Mouse (Mus musculus) midbrain, embryonic 15.5 days (tissue): ENCODE data around the gene Susd4. TPM values are rescaled to one million over a fixed set of nuclear protein-coding genes. Genes with fewer than 3 reads are reported as not detected.

Source experiments
- ATAC-seq: fragments of 200-750 bp; cut with Nextera tagmentation; replicated peaks from 2 replicates; pipeline ENCODE4 v1.8.0; 2017; ENCODE audit warnings: moderate TSS enrichment
- H3K27ac ChIP-seq: fragments of 300-500 bp; sonication (generic); 2 replicates; pipeline ENCODE4 v1.5.1; 2015; ENCODE audit warnings: mild to moderate bottlenecking, inconsistent platforms
- H3K27me3 ChIP-seq: fragments of 300-500 bp; sonication (generic); replicated peaks from 2 replicates; pipeline ENCODE4 v1.6.1; 2015; ENCODE audit warnings: inconsistent platforms
- H3K36me3 ChIP-seq: fragments of 300-500 bp; sonication (generic); replicated peaks from 2 replicates; pipeline ENCODE4 v1.6.1; 2015; ENCODE audit warnings: inconsistent platforms
- H3K4me1 ChIP-seq: fragments of 300-500 bp; sonication (generic); 2 replicates; pipeline ENCODE4 v1.6.1; 2015; ENCODE audit warnings: inconsistent platforms
- H3K4me2 ChIP-seq: fragments of 300-500 bp; sonication (generic); 2 replicates; pipeline ENCODE4 v1.6.1; 2015; ENCODE audit warnings: inconsistent platforms, mild to moderate bottlenecking, moderate library complexity
- H3K4me3 ChIP-seq: fragments of 300-500 bp; sonication (generic); 2 replicates; pipeline ENCODE4 v1.5.1; 2015; ENCODE audit warnings: mild to moderate bottlenecking, inconsistent platforms
- H3K9ac ChIP-seq: fragments of 300-500 bp; sonication (generic); 2 replicates; pipeline ENCODE4 v1.6.1; 2015; ENCODE audit warnings: mild to moderate bottlenecking, inconsistent platforms
- H3K9me3 ChIP-seq: fragments of 300-500 bp; sonication (generic); 2 replicates; pipeline ENCODE4 v1.6.1; 2016; ENCODE audit warnings: inconsistent platforms
- WGBS: fragments of 180-500 bp; shearing (Covaris S2); methylation state at CpG from one replicate; pipeline ENCODE4 v1.1.7; 2015; ENCODE audit warnings: mixed read lengths; 5-methylcytosine and 5-hydroxymethylcytosine counted together
- polyA plus RNA-seq: library from polyadenylated mRNA; unstranded; fragments of >200 nt; fragmentation: Nextera tagmentation; extraction: Ambion mirVana; gene quantifications from 2 replicates; pipeline ENCODE4 v1.2.1, GENCODE M21; 2015

The Susd4 gene
- polyA plus RNA-seq, 1 experiment from 2014 or later = 81.8 TPM

DNA sequence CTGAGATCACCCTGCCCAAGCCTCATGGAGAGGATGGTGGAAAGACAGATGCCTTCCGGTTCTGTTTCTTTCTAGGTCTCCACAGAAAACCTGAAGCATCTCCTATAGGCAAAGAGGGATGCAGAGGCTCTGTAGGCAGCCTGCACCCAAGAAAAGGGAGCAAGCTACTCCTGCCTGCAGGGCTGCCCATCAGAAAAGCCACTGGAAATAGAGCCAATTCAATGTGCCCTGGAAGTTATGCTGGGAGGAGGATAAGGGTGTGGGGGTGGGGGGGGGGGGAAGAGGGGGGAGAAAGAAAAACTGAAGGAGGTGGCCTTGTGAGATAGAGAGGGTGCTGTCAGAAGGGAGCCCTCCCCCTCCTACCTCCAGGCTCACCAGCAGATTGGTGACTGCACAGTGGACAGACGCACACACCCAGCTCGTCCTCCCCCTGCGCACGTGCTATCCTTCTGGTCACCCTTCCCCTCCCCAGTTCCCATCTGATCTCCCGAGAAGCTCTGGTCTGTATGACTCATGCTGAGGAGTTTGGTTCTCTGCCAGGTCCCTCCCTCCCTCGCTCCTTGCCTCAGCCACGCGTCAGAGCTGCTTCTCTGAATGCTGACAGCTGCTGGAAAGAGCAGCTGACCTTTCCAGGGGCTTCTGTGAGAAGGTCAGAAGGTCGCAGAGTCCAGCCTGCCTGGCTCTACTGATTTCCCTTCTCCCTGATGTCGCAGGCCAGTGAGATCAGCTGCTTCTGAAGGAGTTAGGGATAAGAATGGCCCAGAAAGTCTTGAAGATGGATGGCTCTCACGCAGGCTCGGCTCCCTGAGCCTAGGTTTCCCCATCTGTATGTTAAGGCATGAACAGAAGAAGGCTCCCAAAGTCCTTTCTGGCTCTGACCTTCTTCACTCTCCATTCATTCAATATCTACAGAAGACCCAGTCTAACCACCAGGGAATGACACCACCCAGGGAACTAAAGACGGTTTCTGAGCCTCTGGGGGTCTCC is 144.7 kb downstream of the Susd4 start:
- H3K36me3 ChIP-seq = no peaks in the 10 kb centered on the region
- peak; percentile 80 for ATAC-seq
- no peaks in the 10 kb centered on the region for H3K27me3 ChIP-seq
- H3K9me3 ChIP-seq = no peaks in the 10 kb centered on the region
- no peak overlapping the region for H3K27ac ChIP-seq
- H3K4me2 ChIP-seq = no peak overlapping the region
- H3K9ac ChIP-seq = no peak overlapping the region
- WGBS = 17% methylated on average over 14 of the region's 14 CpGs
- H3K4me1 ChIP-seq = peaks cover 5% of the 10 kb centered on the region; the same call in 1 of the 2 replicates
- H3K4me3 ChIP-seq = no peak overlapping the region

DNA sequence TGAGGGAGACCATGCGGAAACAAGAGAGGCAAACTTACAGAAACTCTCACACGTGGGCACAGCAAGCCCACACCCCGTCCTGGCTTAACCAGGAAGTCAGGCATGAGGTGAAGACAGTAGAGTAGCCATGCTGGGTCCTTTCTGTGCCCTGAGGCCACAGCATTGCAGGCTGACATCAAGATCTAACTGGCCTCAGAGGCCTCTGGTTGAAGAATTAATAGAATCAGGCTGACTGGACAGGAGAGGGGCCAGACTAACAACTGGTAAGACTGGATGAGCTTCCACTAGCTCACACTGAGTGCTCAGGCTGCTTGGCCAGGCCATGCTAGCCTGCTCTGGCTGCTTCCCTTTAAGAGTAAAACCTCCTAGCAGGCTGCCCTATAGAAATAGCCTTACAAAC is 145.4 kb downstream of the Susd4 start:
- H3K4me1 ChIP-seq = peaks cover 5% of the 10 kb centered on the region; the same call in 1 of the 2 replicates
- H3K36me3 ChIP-seq = no peaks in the 10 kb centered on the region
- no peak for ATAC-seq
- no peak overlapping the region for H3K27ac ChIP-seq
- no peak overlapping the region for H3K4me2 ChIP-seq
- H3K9me3 ChIP-seq = no peaks in the 10 kb centered on the region
- no peaks in the 10 kb centered on the region for H3K27me3 ChIP-seq
- H3K4me3 ChIP-seq = no peak overlapping the region
- WGBS = 40% methylated on average over 3 of the region's 3 CpGs
- H3K9ac ChIP-seq = no peak overlapping the region

DNA sequence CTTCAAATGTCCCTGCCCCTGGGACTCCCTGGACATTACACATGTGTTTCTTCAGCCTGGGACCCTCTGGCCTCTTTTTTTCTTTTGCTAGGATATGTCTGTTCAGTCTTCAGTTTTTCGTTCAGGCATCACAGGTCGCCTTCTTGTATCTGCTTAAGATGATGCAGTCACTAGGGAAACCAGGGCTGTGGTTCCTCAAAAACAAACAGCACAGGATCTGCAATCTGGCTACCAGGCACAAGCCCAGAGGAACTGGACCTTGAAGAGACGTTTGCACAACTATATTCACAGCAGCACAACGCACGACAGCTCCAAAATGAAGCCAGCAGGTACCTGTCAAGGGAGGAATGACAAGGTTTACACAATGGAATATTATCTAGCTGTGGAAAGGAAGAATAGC is 145.9 kb downstream of the Susd4 start:
- Histone ChIP-seq H3K9me3 (no peaks in the 10 kb centered on the region), H3K36me3 (no peaks in the 10 kb centered on the region), H3K9ac (no peak overlapping the region), H3K4me3 (no peak overlapping the region), H3K4me2 (no peak overlapping the region), H3K27ac (no peak overlapping the region), H3K4me1 (peaks cover 5% of the 10 kb centered on the region; the same call in 1 of the 2 replicates), H3K27me3 (no peaks in the 10 kb centered on the region)
- no peak for ATAC-seq
- WGBS = 78% methylated on average over 5 of the region's 5 CpGs

DNA sequence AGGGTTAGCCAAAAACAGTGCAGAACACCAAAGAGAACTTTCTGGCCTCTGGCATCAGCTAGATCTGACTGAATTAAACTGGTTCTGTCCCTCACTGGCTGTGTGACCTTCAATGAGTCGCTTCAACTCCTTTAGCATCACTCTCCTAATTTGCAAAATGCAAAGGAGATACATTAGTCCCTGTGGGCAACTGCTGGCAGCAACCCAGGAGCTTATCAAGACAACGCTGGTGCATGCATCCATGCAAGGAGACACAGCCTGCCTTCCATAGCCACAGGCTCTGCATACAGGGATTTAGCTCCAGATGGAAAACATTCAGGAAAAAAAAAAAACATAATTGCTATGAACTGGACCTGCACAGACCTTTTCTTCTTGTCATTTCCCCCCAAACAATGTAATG is 148.9 kb downstream of the Susd4 start:
- no peak overlapping the region for H3K4me2 ChIP-seq
- H3K9me3 ChIP-seq = no peaks in the 10 kb centered on the region
- no peaks in the 10 kb centered on the region for H3K27me3 ChIP-seq
- H3K4me1 ChIP-seq = peaks cover 5% of the 10 kb centered on the region; the same call in 1 of the 2 replicates
- whole genome bisulfite sequencing = 44% methylated on average over 2 of the region's 2 CpGs
- no peak overlapping the region for H3K27ac ChIP-seq
- no peak overlapping the region for H3K9ac ChIP-seq
- H3K36me3 ChIP-seq = no peaks in the 10 kb centered on the region
- no peak for ATAC-seq
- H3K4me3 ChIP-seq = no peak overlapping the region

DNA sequence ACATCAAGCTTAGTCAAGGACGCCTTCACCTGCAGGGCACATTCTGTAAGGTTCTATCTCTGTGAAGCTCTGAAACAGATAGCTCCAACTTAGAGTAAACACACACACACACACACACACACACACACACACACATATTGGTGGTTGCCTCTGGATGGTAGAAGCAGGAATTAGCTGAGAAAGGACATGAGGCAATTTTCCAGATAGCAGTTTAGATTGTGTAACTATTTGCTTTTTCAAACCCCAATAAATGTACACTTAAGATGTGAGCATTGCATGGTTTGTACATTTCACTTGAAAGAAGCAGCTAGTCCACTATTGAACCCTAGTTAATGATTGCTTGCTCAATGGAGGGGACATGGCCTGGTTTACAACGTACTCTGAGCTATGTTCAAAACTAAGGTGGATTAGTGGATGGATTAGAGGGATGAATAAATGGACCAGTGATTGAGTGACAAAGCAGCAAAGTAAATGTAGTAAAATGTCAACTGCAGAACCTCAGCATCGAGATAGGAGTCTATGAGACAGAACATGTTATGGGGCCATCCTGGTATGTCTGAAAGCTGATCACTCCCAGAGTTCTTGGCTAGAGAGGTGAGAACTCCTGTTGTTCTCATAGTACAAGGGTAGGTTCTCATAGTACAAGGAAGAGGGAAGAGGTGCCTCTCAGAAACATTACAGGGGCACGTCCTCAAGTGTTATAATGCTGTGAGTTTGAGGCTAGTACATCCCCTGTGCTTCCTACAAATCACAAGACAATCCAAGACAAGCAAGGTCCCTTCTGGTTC is 150.7 kb downstream of the Susd4 start:
- Histone ChIP-seq H3K36me3 (no peaks in the 10 kb centered on the region), H3K4me2 (no peak overlapping the region), H3K9ac (no peak overlapping the region), H3K4me1 (peaks cover 10% of the 10 kb centered on the region), H3K9me3 (no peaks in the 10 kb centered on the region), H3K4me3 (no peak overlapping the region), H3K27me3 (no peaks in the 10 kb centered on the region), H3K27ac (no peak overlapping the region)
- ATAC-seq = no peak
- WGBS = 87% methylated on average over 4 of the region's 4 CpGs

DNA sequence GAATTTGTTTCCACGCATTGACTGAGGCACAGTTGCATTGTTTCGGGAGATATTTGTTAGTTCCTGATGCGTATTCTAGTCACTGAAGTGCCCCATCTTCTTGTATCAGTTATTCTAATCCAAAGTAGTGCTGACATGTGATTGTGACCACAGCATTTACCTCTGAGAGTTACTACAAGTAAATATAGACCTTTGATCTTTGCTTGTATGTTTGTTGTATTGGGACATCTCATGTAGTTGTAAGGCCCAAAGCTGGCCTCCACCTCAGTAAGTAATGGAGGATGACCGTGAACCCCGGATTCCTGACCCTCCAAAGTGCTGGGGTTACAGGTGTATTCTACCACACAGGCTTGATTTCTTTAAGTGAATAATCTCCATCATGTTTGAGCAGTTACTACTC is 152.5 kb downstream of the Susd4 start:
- H3K27ac ChIP-seq = no peak overlapping the region
- no peak overlapping the region for H3K4me2 ChIP-seq
- H3K9ac ChIP-seq = no peak overlapping the region
- peaks cover 16% of the 10 kb centered on the region for H3K4me1 ChIP-seq
- H3K9me3 ChIP-seq = no peaks in the 10 kb centered on the region
- no peak overlapping the region for H3K4me3 ChIP-seq
- H3K27me3 ChIP-seq = no peaks in the 10 kb centered on the region
- no peaks in the 10 kb centered on the region for H3K36me3 ChIP-seq
- 95% methylated on average over 5 of the region's 5 CpGs for WGBS
- ATAC-seq = no peak

DNA sequence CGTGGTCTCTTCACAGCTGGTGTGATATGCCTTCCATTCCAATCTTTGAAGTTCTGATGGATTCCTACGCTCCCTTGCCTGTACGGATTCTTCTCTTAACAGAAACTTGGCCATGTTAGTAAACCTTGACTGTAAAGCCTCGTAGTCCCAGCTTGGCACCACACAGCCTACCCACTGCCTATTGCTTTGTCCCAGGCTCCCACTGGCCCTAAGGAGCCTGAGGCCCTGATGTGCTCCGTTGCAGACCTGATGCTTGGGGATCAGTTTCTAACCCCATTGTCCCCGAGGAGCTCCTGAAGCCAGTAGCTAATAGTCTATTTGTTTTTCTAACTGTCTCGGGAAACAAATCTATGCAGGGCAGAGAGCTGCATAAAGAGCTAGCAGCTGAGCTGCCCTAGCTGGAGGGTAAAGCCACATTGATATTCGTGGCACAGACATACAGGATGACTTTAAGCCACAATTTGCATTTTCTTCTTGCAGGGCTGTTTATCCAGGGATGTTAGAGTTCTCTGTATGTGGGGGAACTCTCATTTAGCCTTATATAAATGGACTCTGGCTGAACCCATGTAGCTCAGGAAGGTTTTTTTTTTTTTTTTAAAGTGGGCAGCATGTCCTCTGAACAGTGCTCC is 155.2 kb downstream of the Susd4 start:
- ATAC-seq = peak; percentile 85
- Histone ChIP-seq H3K9me3 (no peaks in the 10 kb centered on the region), H3K27ac (peak overlapping the region; percentile 75), H3K27me3 (no peaks in the 10 kb centered on the region), H3K9ac (no peak overlapping the region), H3K4me1 (peaks cover 26% of the 10 kb centered on the region), H3K4me3 (no peak overlapping the region), H3K36me3 (no peaks in the 10 kb centered on the region), H3K4me2 (no peak overlapping the region)
- WGBS = 21% methylated on average over 8 of the region's 8 CpGs

DNA sequence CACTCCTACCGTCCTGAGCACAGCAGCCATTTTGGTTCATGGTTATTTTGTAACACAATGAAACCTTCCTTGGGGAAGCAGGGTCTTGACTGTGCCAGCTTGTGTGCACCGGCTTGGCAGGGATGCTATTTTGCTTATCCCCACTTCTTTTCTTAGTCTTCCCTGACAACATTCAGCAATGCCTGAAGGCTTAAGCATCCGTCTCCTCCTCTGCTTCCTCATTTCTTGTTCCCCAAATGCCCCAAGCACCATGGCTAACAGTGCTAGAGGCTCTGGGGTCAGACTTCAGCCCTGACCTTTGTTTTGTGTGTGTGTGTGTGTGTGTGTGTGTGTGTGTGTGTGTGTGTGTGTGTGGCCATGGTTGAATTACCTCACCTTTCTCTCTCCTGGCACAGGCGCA is 159.2 kb downstream of the Susd4 start:
- Histone ChIP-seq H3K9me3 (no peaks in the 10 kb centered on the region), H3K36me3 (no peaks in the 10 kb centered on the region), H3K9ac (no peak overlapping the region), H3K4me2 (no peak overlapping the region), H3K27ac (peak overlapping the region; percentile 51; the same call in 1 of the 2 replicates), H3K4me3 (no peak overlapping the region), H3K27me3 (no peaks in the 10 kb centered on the region), H3K4me1 (peaks cover 26% of the 10 kb centered on the region)
- WGBS = 35% methylated on average over 4 of the region's 4 CpGs
- ATAC-seq = no peak

DNA sequence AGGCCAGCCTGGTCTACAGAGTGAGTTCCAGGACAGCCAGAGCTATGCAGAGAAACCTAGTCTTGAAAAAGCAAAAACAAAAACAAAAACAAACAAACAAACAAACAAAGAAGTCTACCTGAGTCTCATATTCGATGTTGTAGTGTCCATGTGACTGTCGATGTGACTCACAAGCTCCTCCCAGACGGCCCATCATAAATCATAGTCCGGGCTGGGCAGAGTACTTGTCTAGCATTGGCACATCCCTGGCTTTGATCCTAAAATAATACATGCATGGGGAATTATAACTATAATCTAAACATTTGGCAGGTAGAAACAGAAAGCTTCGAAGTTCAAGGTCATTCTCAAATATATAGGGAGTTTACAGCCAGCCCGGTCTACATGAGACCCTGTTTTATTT is 162.8 kb downstream of the Susd4 start:
- no peaks in the 10 kb centered on the region for H3K9me3 ChIP-seq
- no peak overlapping the region for H3K9ac ChIP-seq
- no peak overlapping the region for H3K4me2 ChIP-seq
- no peak overlapping the region for H3K27ac ChIP-seq
- WGBS = 90% methylated on average over 6 of the region's 6 CpGs
- no peaks in the 10 kb centered on the region for H3K36me3 ChIP-seq
- ATAC-seq = no peak
- H3K4me1 ChIP-seq = peaks cover 10% of the 10 kb centered on the region
- no peaks in the 10 kb centered on the region for H3K27me3 ChIP-seq
- no peak overlapping the region for H3K4me3 ChIP-seq

DNA sequence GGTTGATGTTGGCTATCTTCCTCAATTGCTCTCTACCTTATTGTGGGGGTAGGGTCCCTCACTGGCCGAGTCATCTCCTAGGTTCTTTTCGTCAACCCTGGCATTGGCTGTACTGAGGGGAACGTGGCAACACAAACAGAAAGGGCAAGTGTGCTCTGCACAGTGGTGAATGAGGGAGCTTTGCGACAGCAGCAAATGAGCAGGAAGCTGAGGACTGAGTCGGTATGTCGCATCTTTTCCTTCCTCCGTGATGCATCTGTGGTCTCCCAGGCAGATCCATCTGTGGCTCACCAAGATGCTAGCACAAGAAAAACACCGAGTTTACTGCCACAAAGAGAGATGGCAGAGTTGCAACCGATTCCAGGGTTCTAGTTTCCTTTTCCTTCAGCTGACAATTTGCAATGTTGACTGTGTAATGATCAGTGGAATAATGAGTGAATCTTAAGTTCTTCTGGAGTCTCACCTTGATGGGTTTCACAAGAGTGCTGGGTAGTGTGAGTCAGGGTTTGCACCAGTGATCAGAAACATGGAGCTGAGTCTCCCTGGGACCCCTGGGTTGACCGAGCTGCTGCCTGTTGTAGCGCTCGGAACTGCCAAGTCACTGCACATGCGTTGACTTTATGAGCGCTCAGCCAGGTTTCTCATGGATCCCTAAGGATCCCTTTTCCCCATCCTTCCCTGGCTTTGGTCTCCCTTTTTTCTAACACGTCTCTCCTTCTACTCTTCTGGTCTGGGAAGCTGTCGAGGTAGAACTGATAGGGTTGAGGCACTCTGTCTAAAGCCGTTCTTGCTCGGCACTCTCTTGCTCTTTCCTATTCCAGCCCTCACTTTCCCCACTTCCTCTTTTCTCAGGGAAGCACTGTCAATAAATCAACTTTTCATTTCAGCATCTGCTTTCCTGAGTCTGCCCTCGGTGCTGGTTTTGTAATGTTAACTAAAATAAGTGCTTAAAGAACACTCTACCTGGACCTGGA is 164.5 kb downstream of the Susd4 start:
- Histone ChIP-seq H3K9ac (no peak overlapping the region), H3K27me3 (no peaks in the 10 kb centered on the region), H3K9me3 (no peaks in the 10 kb centered on the region), H3K4me3 (no peak overlapping the region), H3K27ac (no peak overlapping the region), H3K4me1 (no peaks in the 10 kb centered on the region), H3K4me2 (no peak overlapping the region), H3K36me3 (no peaks in the 10 kb centered on the region)
- no peak for ATAC-seq
- WGBS = 84% methylated on average over 19 of the region's 19 CpGs

DNA sequence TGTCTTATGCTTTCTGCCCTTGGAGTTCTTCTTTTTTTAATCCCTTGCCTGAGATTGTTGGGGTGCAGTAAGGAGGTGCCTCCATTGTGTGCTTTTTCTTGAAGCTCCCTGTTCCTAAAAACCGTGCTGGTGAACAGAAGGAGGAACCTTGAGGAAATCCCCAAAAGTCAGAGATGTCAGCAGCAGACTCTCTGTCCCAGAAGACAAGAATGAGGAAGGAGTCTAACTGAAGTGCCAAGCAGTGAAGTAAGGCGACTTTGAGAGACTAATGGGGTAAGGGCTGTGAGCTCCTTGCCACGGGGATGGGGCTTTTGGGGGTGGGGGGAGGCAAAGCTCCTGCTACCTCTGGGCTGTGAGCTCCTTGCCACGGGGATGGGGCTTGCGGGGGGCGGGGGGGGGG is 171.8 kb downstream of the Susd4 start:
- H3K36me3 ChIP-seq = no peaks in the 10 kb centered on the region
- H3K27ac ChIP-seq = no peak overlapping the region
- H3K9ac ChIP-seq = no peak overlapping the region
- no peak overlapping the region for H3K4me2 ChIP-seq
- WGBS = 34% methylated on average over 6 of the region's 6 CpGs
- ATAC-seq = no peak
- no peaks in the 10 kb centered on the region for H3K4me1 ChIP-seq
- no peak overlapping the region for H3K4me3 ChIP-seq
- H3K27me3 ChIP-seq = no peaks in the 10 kb centered on the region
- no peaks in the 10 kb centered on the region for H3K9me3 ChIP-seq
